Mouse (Mus musculus): ENCODE results near the gene Olfr706.

GRCm38 (mm10) chr7:106833793-106834192 is 54.2 kb downstream of the Olfr706 start, which contains the start of gene Olfr702:
- TF ChIP-seq POLR2A (IDR thresholded peaks at IDR 0.05; ENCODE audit: borderline replicate concordance, extremely low read depth, insufficient read depth, insufficient read length, poor library complexity, severe bottlenecking) (no peak), CTCF (IDR thresholded peaks at IDR 0.05; ENCODE audit: borderline replicate concordance, extremely low read depth, insufficient read depth, insufficient read length) (no peak)
